Mouse (Mus musculus) small intestine, adult 2 months (tissue): ENCODE results near the gene Ggcx.

Experiments
- CTCF ChIP-seq: fragments of 200-500 bp; IDR thresholded peaks from 2 replicates; pipeline ENCODE4 v1.5.1; 2012; ENCODE audit warnings: low read depth, mild to moderate bottlenecking, control low read depth, inconsistent platforms, low read length, moderate library complexity, mixed read lengths; ENCODE audit not compliant: insufficient replicate concordance, insufficient read length; ENCODE audit errors: extremely low read depth
- POLR2A ChIP-seq: fragments of 200-500 bp; IDR thresholded peaks from 2 replicates; pipeline ENCODE4 v1.6.1; 2012; ENCODE audit warnings: low read depth, mild to moderate bottlenecking, control low read depth, inconsistent platforms, low read length, moderate library complexity

DNA sequence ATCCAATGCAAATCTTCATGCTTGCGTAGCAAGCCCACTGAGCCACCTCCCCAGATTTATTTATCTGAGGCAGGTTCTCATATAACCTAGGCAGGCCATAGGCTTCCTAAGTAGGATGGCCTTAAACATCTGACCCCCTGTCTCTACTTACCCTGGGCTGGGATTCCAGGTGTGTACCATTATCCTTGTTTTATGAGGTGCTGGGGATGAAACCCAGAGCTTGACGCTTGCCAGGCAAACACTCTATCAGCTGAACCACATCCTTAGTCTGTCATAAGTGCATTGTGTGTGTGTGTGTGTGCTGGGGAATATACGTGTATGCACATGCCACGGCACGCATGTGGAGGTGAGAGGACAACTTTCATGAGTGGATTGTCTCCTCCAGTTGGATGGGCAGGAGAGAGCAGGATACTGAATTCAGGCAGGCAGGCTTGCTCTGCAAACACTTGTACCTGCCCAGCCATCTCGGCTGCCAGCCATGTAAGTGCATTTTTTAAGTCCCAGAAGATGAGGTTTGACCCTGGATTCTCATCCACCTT is 25.2 kb upstream of the Ggcx start:
- TF ChIP-seq CTCF (no peak), POLR2A (no peak)
